Mouse (Mus musculus) CD4-positive helper T cell, adult 2 months (primary cell): ENCODE results near the gene Ace2.

Source experiments
- DNase-seq: peaks from one replicate; pipeline ENCODE4 v3.0.0-alpha.2; 2012; ENCODE audit warnings: low read depth, missing footprints, low spot score

Ace2 gene

DNA sequence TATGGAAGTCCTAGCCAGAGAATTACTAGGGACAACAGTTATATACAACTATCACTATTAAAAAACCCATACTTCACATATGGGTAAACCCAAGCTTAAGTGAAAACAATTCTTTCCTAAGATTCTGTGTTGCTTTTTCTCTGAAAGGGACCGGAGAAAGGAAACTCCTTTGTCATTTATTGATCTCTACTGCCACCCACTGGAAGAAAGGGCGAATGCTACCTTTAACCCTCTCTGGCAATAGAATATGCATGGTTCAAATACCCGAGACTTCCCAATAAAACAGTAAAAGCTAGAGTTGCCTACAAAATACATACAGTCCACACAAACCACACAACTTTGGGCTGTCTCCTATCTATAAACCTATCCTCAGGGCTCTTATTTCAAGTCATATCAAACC lies 40.6 kb downstream of the Ace2 start:
- peak; percentile 11 for DNase-seq

DNA sequence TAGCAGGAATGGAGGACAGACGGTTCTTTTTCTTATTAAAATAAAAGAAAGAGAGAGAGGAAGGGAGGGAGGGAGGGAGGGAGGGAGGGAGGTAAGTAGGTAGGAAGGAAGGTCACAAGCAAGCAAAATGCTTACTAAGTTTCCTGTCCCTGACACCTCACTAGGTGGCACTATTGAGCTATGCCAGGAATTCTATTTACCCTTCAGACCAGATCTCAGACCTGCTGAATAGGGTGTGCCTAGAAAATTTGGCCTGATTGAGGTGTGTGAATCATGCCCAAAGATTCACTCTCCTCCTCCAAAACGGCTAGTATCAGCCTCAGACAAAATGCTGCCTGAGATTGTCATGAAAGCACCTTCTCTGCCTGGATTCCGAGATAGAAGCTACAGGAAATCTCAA lies 44.7 kb downstream of the Ace2 start:
- peak; percentile 41 for DNase-seq

- DNase-seq: no peak
These were observed 50.7 kb downstream of the Ace2 start for GRCm38 (mm10) chrX:164189880-164190279.

GRCm38 (mm10) chrX:164197679-164198078 lies 58.5 kb downstream of the Ace2 start:
- DNase-seq: no peak

- no peak for DNase-seq
These were observed 61.4 kb downstream of the Ace2 start for GRCm38 (mm10) chrX:164200547-164200946.

GRCm38 (mm10) chrX:164221989-164222388 lies 82.9 kb downstream of the Ace2 start:
- DNase-seq: peak; percentile 8

GRCm38 (mm10) chrX:164233380-164233779 lies 94.2 kb downstream of the Ace2 start:
- no peak for DNase-seq
